Mouse (Mus musculus) embryonic facial prominence, embryonic 11.5 days (tissue): Measurements from ENCODE around the gene Foxe3. TPM values are rescaled to one million over a fixed set of nuclear protein-coding genes. Genes with fewer than 3 reads are reported as not detected.

Source experiments
- ATAC-seq: fragments of 200-750 bp; cut with Nextera tagmentation; replicated peaks from 2 replicates; pipeline ENCODE4 v1.8.0; 2017; ENCODE audit warnings: low read depth; ENCODE audit not compliant: insufficient number of reproducible peaks, low FRiP score, low TSS enrichment
- DNase-seq: peaks from one replicate; pipeline ENCODE4 v3.0.0-alpha.2; 2015; ENCODE audit warnings: low spot score
- H3K27ac ChIP-seq: fragments of 300-500 bp; sonication (generic); replicated peaks from 2 replicates; pipeline ENCODE4 v1.5.1; 2014; ENCODE audit warnings: mild to moderate bottlenecking, low read depth, low read length, control low read depth
- H3K27me3 ChIP-seq: fragments of 300-500 bp; sonication (generic); 2 replicates; pipeline ENCODE4 v1.6.1; 2014; ENCODE audit warnings: mild to moderate bottlenecking, low read length, moderate library complexity, mixed read lengths; ENCODE audit not compliant: control insufficient read depth, insufficient read depth
- H3K36me3 ChIP-seq: fragments of 300-500 bp; sonication (generic); replicated peaks from 2 replicates; pipeline ENCODE4 v1.6.1; 2014; ENCODE audit warnings: low read depth, mild to moderate bottlenecking, low read length, moderate library complexity, mixed read lengths; ENCODE audit not compliant: control insufficient read depth, insufficient read depth
- H3K4me1 ChIP-seq: fragments of 300-500 bp; sonication (generic); 2 replicates; pipeline ENCODE4 v1.6.1; 2014; ENCODE audit warnings: low read length, mixed read lengths; ENCODE audit not compliant: control insufficient read depth, insufficient read depth
- H3K4me2 ChIP-seq: fragments of 300-500 bp; sonication (generic); 2 replicates; pipeline ENCODE4 v1.6.1; 2014; ENCODE audit warnings: low read depth, mild to moderate bottlenecking, control low read depth, low read length, moderate library complexity
- H3K4me3 ChIP-seq: fragments of 300-500 bp; sonication (generic); 2 replicates; pipeline ENCODE4 v1.5.1; 2014; ENCODE audit warnings: low read depth, low read length, control low read depth
- H3K9ac ChIP-seq: fragments of 300-500 bp; sonication (generic); replicated peaks from 2 replicates; pipeline ENCODE4 v1.6.1; 2014; ENCODE audit warnings: mild to moderate bottlenecking, control low read depth, low read length
- H3K9me3 ChIP-seq: fragments of 300-500 bp; sonication (generic); replicated peaks from 2 replicates; pipeline ENCODE4 v1.6.1; 2016; ENCODE audit warnings: mild to moderate bottlenecking, low read length, inconsistent platforms, mixed read lengths; ENCODE audit not compliant: control insufficient read depth
- WGBS: fragments of 180-500 bp; shearing (Covaris S2); extraction: QIAGEN DNeasy Blood & Tissue Kit; methylation state at CpG from one replicate; pipeline ENCODE4 v1.1.7; 2014; 5-methylcytosine and 5-hydroxymethylcytosine counted together
- polyA plus RNA-seq: library from polyadenylated mRNA; unstranded; fragments of >200 nt; fragmentation: Nextera tagmentation; extraction: Ambion mirVana; gene quantifications from 2 replicates; pipeline ENCODE4 v1.2.1, GENCODE M21; 2014

Gene Foxe3
- polyA plus RNA-seq, 1 experiment from 2014 or later: 1.1 TPM

- H3K9me3 ChIP-seq: no peaks in the 10 kb centered on the region
- no peaks in the 10 kb centered on the region for H3K36me3 ChIP-seq
- no peak for ATAC-seq
- no peak overlapping the region for H3K4me3 ChIP-seq
- H3K4me1 ChIP-seq: no peaks in the 10 kb centered on the region; the same call in 1 of the 2 replicates
- no peak overlapping the region for H3K9ac ChIP-seq
- H3K4me2 ChIP-seq: no peak overlapping the region
- DNase-seq: no peak
- no peak overlapping the region for H3K27ac ChIP-seq
- H3K27me3 ChIP-seq: no peaks in the 10 kb centered on the region; the same call in 1 of the 2 replicates
- WGBS: 22% methylated on average over 3 of the region's 3 CpGs
Measured at GRCm38 (mm10) chr4:114938248-114938647, 12.4 kb upstream of the Foxe3 start.

GRCm38 (mm10) chr4:114937459-114938047 is 11.7 kb upstream of the Foxe3 start:
- Histone ChIP-seq H3K36me3 (no peaks in the 10 kb centered on the region), H3K4me2 (no peak overlapping the region), H3K4me3 (no peak overlapping the region), H3K9me3 (no peaks in the 10 kb centered on the region), H3K9ac (no peak overlapping the region), H3K27me3 (no peaks in the 10 kb centered on the region; the same call in 1 of the 2 replicates), H3K27ac (no peak overlapping the region), H3K4me1 (no peaks in the 10 kb centered on the region; the same call in 1 of the 2 replicates)
- DNase-seq (no peak), ATAC-seq (0 out of 2 replicates have a peak, but pooled peaks have one; percentile 24)
- WGBS: 44% methylated on average over 4 of the region's 4 CpGs

- H3K4me2 ChIP-seq: no peak overlapping the region
- peaks cover 1% of the 10 kb centered on the region for H3K27me3 ChIP-seq
- H3K9ac ChIP-seq: no peak overlapping the region
- no peaks in the 10 kb centered on the region for H3K36me3 ChIP-seq
- 82% methylated on average over 6 of the region's 6 CpGs for WGBS
- no peak overlapping the region for H3K4me3 ChIP-seq
- H3K27ac ChIP-seq: no peak overlapping the region
- ATAC-seq (no peak), DNase-seq (no peak)
- H3K4me1 ChIP-seq: no peaks in the 10 kb centered on the region
- H3K9me3 ChIP-seq: no peaks in the 10 kb centered on the region
Measured at GRCm38 (mm10) chr4:114934188-114934587, 8.4 kb upstream of the Foxe3 start.

- Histone ChIP-seq H3K4me2 (no peak overlapping the region), H3K4me3 (no peak overlapping the region), H3K9ac (no peak overlapping the region), H3K9me3 (no peaks in the 10 kb centered on the region), H3K36me3 (no peaks in the 10 kb centered on the region), H3K27ac (no peak overlapping the region), H3K4me1 (no peaks in the 10 kb centered on the region), H3K27me3 (peaks cover 9% of the 10 kb centered on the region)
- ATAC-seq (0 out of 2 replicates have a peak, but pooled peaks have one; percentile 42), DNase-seq (no peak)
- 67% methylated on average over 4 of the region's 4 CpGs for WGBS
Measured at GRCm38 (mm10) chr4:114932747-114933146, 6.9 kb upstream of the Foxe3 start.

GRCm38 (mm10) chr4:114929155-114929554 is 3.3 kb upstream of the Foxe3 start:
- DNase-seq (no peak), ATAC-seq (no peak)
- no peaks in the 10 kb centered on the region for H3K36me3 ChIP-seq
- 13% methylated on average over 15 of the region's 15 CpGs for WGBS
- H3K4me1 ChIP-seq: no peaks in the 10 kb centered on the region; the same call in none of the 2 replicates
- no peaks in the 10 kb centered on the region for H3K9me3 ChIP-seq
- no peak overlapping the region for H3K27ac ChIP-seq
- H3K4me3 ChIP-seq: no peak overlapping the region
- H3K9ac ChIP-seq: no peak overlapping the region
- H3K4me2 ChIP-seq: no peak overlapping the region
- H3K27me3 ChIP-seq: peaks cover 39% of the 10 kb centered on the region

GRCm38 (mm10) chr4:114924971-114925916 is 569 bp downstream of the Foxe3 start:
- H3K9ac ChIP-seq: peak overlapping the region; percentile 13; the same call in 1 of the 2 replicates

GRCm38 (mm10) chr4:114917091-114917490 is 8.7 kb downstream of the Foxe3 start:
- Histone ChIP-seq H3K4me2 (no peak overlapping the region), H3K9me3 (no peaks in the 10 kb centered on the region), H3K27ac (no peak overlapping the region), H3K4me1 (no peaks in the 10 kb centered on the region), H3K9ac (no peak overlapping the region), H3K36me3 (no peaks in the 10 kb centered on the region), H3K4me3 (no peak overlapping the region), H3K27me3 (peaks cover 37% of the 10 kb centered on the region)
- ATAC-seq (no peak), DNase-seq (peak; percentile 76)
- 47% methylated on average over 2 of the region's 2 CpGs for WGBS

More at GRCm38 (mm10) chr4:114924971-114925916, 569 bp downstream of the Foxe3 start:
- Histone ChIP-seq H3K36me3 (no peaks in the 10 kb centered on the region), H3K4me3 (peak overlapping the region; percentile 41), H3K4me2 (peak overlapping the region; percentile 82), H3K27me3 (peaks cover 59% of the 10 kb centered on the region), H3K27ac (no peak overlapping the region), H3K9me3 (no peaks in the 10 kb centered on the region), H3K4me1 (no peaks in the 10 kb centered on the region; the same call in none of the 2 replicates)
- ATAC-seq (peak; percentile 37; the same call in 1 of the 2 replicates), DNase-seq (peak; percentile 51)
- under 1% methylated on average over 121 of the region's 125 CpGs for WGBS
